Mouse (Mus musculus) hindbrain, postnatal 0 days (tissue): Measurements from ENCODE around the gene Cc2d1a. TPM values are rescaled to one million over a fixed set of nuclear protein-coding genes. Genes with fewer than 3 reads are reported as not detected.
A peak's percentile ranks its signal among the peaks of the same experiment; 100 is the strongest.

ENCODE experiments used
- ATAC-seq: fragments of 200-750 bp; cut with Nextera tagmentation; 2 replicates; pipeline ENCODE4 v1.8.0; 2017; ENCODE audit warnings: mild to moderate bottlenecking, moderate TSS enrichment, moderate library complexity
- DNase-seq: peaks from one replicate; pipeline ENCODE4 v3.0.0-alpha.2; 2015; ENCODE audit warnings: low spot score
- H3K27ac ChIP-seq: fragments of 300-500 bp; sonication (generic); 2 replicates; pipeline ENCODE4 v1.5.1; 2014; ENCODE audit warnings: mild to moderate bottlenecking
- H3K27me3 ChIP-seq: fragments of 300-500 bp; sonication (generic); 2 replicates; pipeline ENCODE4 v1.6.1; 2014; ENCODE audit warnings: low read length, mixed read lengths; ENCODE audit not compliant: insufficient read depth
- H3K36me3 ChIP-seq: fragments of 300-500 bp; sonication (generic); 2 replicates; pipeline ENCODE4 v1.6.1; 2014; ENCODE audit warnings: low read length, mixed read lengths; ENCODE audit not compliant: insufficient read depth
- H3K4me1 ChIP-seq: fragments of 300-500 bp; sonication (generic); 2 replicates; pipeline ENCODE4 v1.6.1; 2014; ENCODE audit warnings: antibody characterized with exemption, low read length, mixed read lengths; ENCODE audit not compliant: insufficient read depth
- H3K4me2 ChIP-seq: fragments of 300-500 bp; sonication (generic); 2 replicates; pipeline ENCODE4 v1.6.1; 2014; ENCODE audit warnings: low read depth, mild to moderate bottlenecking, low read length, moderate library complexity, mixed read lengths
- H3K4me3 ChIP-seq: fragments of 300-500 bp; sonication (generic); 2 replicates; pipeline ENCODE4 v1.5.1; 2014; ENCODE audit warnings: low read length
- H3K9ac ChIP-seq: fragments of 300-500 bp; sonication (generic); replicated peaks from 2 replicates; pipeline ENCODE4 v1.6.1; 2014; ENCODE audit warnings: mild to moderate bottlenecking, low read length, moderate library complexity, mixed read lengths
- H3K9me3 ChIP-seq: fragments of 300-500 bp; sonication (generic); 2 replicates; pipeline ENCODE4 v1.6.1; 2016; ENCODE audit warnings: low read length, mixed read lengths
- CTCF ChIP-seq: IDR thresholded peaks from 2 replicates; pipeline ENCODE4 v1.5.1; 2016; ENCODE audit warnings: antibody characterized with exemption, control low read depth, low read depth
- WGBS: fragments of 180-500 bp; shearing (Covaris S2); extraction: QIAGEN DNeasy Blood & Tissue Kit; methylation state at CpG from one replicate; pipeline ENCODE4 v1.1.7; 2014; 5-methylcytosine and 5-hydroxymethylcytosine counted together
- polyA plus RNA-seq: library from polyadenylated mRNA; unstranded; fragments of >200 nt; fragmentation: Nextera tagmentation; extraction: Ambion mirVana; gene quantifications from 2 replicates; pipeline ENCODE4 v1.2.1, GENCODE M21; 2015
- total RNA-seq: library from RNA; depleted of rRNA; stranded (reverse); fragments of >200 nt; gene quantifications from 2 replicates; pipeline ENCODE4 v1.2.3, GENCODE M21; 2014

Gene Cc2d1a
- total and polyA plus RNA-seq, 2 experiments from 2014 or later, result 47.1 to 66.2 TPM

- Histone ChIP-seq H3K4me1 (peaks cover 14% of the 10 kb centered on the region; the same call in 1 of the 2 replicates), H3K27ac (no peak overlapping the region), H3K9ac (no peak overlapping the region), H3K36me3 (no peaks in the 10 kb centered on the region; the same call in 1 of the 2 replicates), H3K9me3 (no peaks in the 10 kb centered on the region), H3K27me3 (no peaks in the 10 kb centered on the region), H3K4me2 (no peak overlapping the region), H3K4me3 (no peak overlapping the region)
- no peak for ATAC-seq
- DNase-seq, result no peak
- 99% methylated on average over 6 of the region's 6 CpGs for WGBS
- TF ChIP-seq CTCF, result no peak
Measured at GRCm38 (mm10) chr8:84106216-84107040, 41.3 kb downstream of the Cc2d1a start.

- Histone ChIP-seq H3K27me3 (no peaks in the 10 kb centered on the region), H3K36me3 (no peaks in the 10 kb centered on the region; the same call in 1 of the 2 replicates), H3K4me3 (no peak overlapping the region), H3K27ac (peak overlapping the region; percentile 83; the same call in 1 of the 2 replicates), H3K9ac (no peak overlapping the region), H3K4me2 (no peak overlapping the region), H3K9me3 (no peaks in the 10 kb centered on the region), H3K4me1 (peaks cover 14% of the 10 kb centered on the region; the same call in 1 of the 2 replicates)
- DNase-seq (no peak), ATAC-seq (no peak)
- no peak for TF ChIP-seq CTCF
- 86% methylated on average over 2 of the region's 2 CpGs for WGBS
Measured at GRCm38 (mm10) chr8:84105676-84106075, 42.1 kb downstream of the Cc2d1a start.

DNA sequence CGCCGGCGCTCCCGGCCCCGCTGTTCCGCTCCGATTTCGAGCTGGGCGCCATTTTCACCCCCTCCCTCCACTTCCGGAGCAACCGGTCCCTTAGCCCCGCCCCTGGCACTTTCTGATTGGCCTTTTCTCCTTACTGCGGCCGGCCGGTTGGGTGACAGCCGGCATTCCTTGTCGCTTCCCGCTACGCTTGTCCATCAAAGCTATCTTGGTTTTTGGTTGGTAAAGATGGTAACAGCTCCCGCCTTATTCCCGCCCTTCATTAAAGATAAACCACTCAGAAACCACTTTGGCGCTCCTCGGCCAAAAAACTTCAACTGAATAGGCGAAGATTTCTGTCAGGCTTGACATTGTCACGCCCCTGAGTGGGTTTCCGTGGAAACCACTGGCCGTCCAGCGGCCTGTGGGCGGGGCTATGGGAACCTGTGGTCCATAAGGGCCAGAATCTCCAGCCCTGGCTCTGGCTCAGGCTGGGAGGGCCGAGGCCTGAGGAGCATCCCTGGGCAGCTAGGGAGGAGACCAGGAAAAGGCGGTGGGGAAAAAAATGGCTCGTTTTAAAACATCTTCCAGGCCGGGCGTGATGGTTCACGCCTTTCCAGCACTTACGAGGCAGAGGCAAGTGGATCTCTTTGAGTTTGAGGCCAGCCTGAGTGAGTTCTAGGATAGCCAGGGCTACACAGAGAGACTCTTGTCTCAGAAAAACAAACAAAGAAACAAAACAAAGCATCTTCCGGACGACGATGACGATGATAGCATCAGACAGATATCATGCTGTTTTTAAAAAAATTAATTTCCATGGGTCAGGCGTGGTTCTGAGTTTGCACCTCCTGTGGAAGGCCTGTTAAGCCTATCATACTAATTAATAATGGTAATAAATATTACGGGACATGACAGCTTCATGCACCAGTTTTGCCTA lies 42.8 kb downstream of the Cc2d1a start, which contains the start of gene Dcaf15:
Gene Dcaf15, minus strand, starts transcription at position 72 of the 913 bp plus-strand sequence.
- H3K9me3 ChIP-seq, result no peaks in the 10 kb centered on the region
- peak within 1 kb of the TSS; percentile 70 for H3K4me3 ChIP-seq
- H3K4me2 ChIP-seq, result peak within 1 kb of the TSS; percentile 75
- H3K36me3 ChIP-seq, result no peaks in the 10 kb centered on the region; the same call in 1 of the 2 replicates
- 5% methylated on average over 42 of the region's 42 CpGs for WGBS
- H3K27ac ChIP-seq, result peak within 1 kb of the TSS; percentile 93
- TF ChIP-seq CTCF, result no peak
- DNase-seq, result peak; percentile 100
- peaks cover 14% of the 10 kb centered on the region; the same call in 1 of the 2 replicates for H3K4me1 ChIP-seq
- H3K27me3 ChIP-seq, result no peaks in the 10 kb centered on the region
- ATAC-seq, result peak; percentile 98
- peak within 1 kb of the TSS; percentile 67 for H3K9ac ChIP-seq

DNA sequence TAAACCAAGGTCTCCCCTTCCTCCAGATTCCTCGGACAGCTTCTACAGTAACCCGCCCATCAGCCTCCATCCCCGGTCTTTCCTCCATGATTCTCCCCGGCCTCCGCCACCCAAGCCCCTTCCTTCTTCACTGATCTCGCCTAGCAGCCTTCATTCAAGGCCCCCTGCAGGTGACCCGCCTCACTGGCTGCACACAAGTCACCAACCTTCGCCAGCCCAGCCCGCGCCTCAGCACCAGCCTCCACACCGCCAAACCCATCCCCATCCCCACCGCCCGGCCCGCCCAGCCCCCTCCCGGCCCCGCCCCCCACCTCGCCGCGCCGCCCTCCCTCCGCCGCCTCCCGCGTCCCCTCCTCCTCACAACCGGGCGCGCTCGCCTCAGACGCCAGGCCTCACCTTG lies 43.5 kb downstream of the Cc2d1a start:
- DNase-seq, result peak; percentile 84

DNA sequence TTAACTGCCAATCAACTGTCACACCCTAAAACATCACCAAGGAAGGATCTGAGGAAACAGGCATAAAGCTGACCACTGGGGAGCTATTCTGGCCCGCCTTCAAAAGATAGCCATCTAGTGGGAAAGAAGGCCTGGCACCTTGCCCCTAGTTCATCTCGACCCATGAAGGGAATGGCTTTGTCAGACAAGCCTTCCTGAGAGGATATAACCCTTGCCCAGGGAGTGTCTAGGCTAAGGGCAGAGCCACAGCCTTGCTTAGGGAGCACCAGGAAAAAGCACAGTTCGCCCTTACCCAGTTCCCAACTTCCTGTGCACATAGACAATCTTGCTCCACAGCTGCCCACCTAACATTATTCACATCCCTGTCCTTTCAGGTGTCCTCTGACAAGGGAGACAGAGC lies 44.1 kb downstream of the Cc2d1a start:
- H3K4me3 ChIP-seq, result peak overlapping the region; percentile 70
- peaks cover 14% of the 10 kb centered on the region; the same call in 1 of the 2 replicates for H3K4me1 ChIP-seq
- peak overlapping the region; percentile 67 for H3K9ac ChIP-seq
- DNase-seq (peak; percentile 54), ATAC-seq (no peak)
- no peaks in the 10 kb centered on the region for H3K9me3 ChIP-seq
- H3K4me2 ChIP-seq, result peak overlapping the region; percentile 75
- 28% methylated on average over 3 of the region's 3 CpGs for WGBS
- H3K36me3 ChIP-seq, result peaks cover 3% of the 10 kb centered on the region
- H3K27ac ChIP-seq, result peak overlapping the region; percentile 93
- H3K27me3 ChIP-seq, result no peaks in the 10 kb centered on the region
- 0 out of 2 replicates have a peak, but pooled peaks have one; percentile 6 for TF ChIP-seq CTCF

More for the DNA sequence above, 43.5 kb downstream of the Cc2d1a start:
- Histone ChIP-seq H3K4me2 (peak overlapping the region; percentile 75), H3K27me3 (no peaks in the 10 kb centered on the region), H3K4me3 (peak overlapping the region; percentile 70), H3K27ac (peak overlapping the region; percentile 93), H3K9ac (peak overlapping the region; percentile 67), H3K9me3 (no peaks in the 10 kb centered on the region), H3K4me1 (peaks cover 14% of the 10 kb centered on the region; the same call in 1 of the 2 replicates), H3K36me3 (no peaks in the 10 kb centered on the region; the same call in 1 of the 2 replicates)
- peak; percentile 54 for TF ChIP-seq CTCF
- peak; percentile 77 for ATAC-seq
- WGBS, result 1% methylated on average over 25 of the region's 29 CpGs
